Mouse (Mus musculus) MEL (cell line): ENCODE results near the gene Akap13. TPM values are rescaled to one million over a fixed set of nuclear protein-coding genes. Genes with fewer than 3 reads are reported as not detected.

ENCODE experiments used
- DNase-seq: peaks from one replicate; pipeline ENCODE4 v3.0.0; 2011; ENCODE audit warnings: low read depth, low spot score
- H3K27ac ChIP-seq: 2 replicates; pipeline ENCODE4 v1.5.1; 2012; ENCODE audit warnings: low read depth, mild to moderate bottlenecking, control low read depth, low read length, moderate library complexity; ENCODE audit not compliant: control insufficient read depth
- H3K27me3 ChIP-seq, 2 experiments: fragments of 150-350 bp in 1 of 2; sonication (generic) in 1 of 2; 2 replicates each; pipeline ENCODE4 v1.6.1; 2012; ENCODE audit warnings: low read length in 2 of 2, mild to moderate bottlenecking in 2 of 2, improper control_type of control experiment in 1 of 2, moderate library complexity in 1 of 2; ENCODE audit not compliant: insufficient read depth in 2 of 2, control insufficient read depth in 1 of 2
- H3K36me3 ChIP-seq, 2 experiments: 2 replicates each; pipeline ENCODE4 v1.6.1; 2012 to 2014; ENCODE audit warnings: low read length in 2 of 2, improper control_type of control experiment in 1 of 2, inconsistent platforms in 1 of 2, mild to moderate bottlenecking in 1 of 2; ENCODE audit not compliant: insufficient read depth in 2 of 2, control insufficient read depth in 1 of 2
- H3K4me1 ChIP-seq, 2 experiments: fragments of 150-350 bp in 1 of 2; sonication (generic) in 1 of 2; 2 replicates each; pipeline ENCODE4 v1.6.1; 2012; ENCODE audit warnings: low read length in 2 of 2, improper control_type of control experiment in 1 of 2, mild to moderate bottlenecking in 1 of 2; ENCODE audit not compliant: insufficient read depth in 2 of 2, control insufficient read depth in 1 of 2
- H3K4me3 ChIP-seq, 2 experiments: fragments of 150-350 bp in 1 of 2; sonication (generic) in 1 of 2; 2 replicates each; pipeline ENCODE4 v1.5.1; 2012; ENCODE audit warnings: low read depth in 2 of 2, low read length in 2 of 2, mild to moderate bottlenecking in 2 of 2, moderate library complexity in 2 of 2, control low read depth in 1 of 2, improper control_type of control experiment in 1 of 2; ENCODE audit not compliant: control insufficient read depth in 1 of 2, insufficient read depth in 1 of 2
- H3K79me2 ChIP-seq: 2 replicates; pipeline ENCODE4 v1.6.1; 2012; ENCODE audit warnings: mild to moderate bottlenecking, low read length, moderate library complexity; ENCODE audit not compliant: control insufficient read depth, poor library complexity, insufficient read depth
- H3K9ac ChIP-seq: 2 replicates; pipeline ENCODE4 v1.6.1; 2012; ENCODE audit warnings: low read depth, mild to moderate bottlenecking, control low read depth, low read length, moderate library complexity; ENCODE audit not compliant: control insufficient read depth, poor library complexity, severe bottlenecking
- H3K9me3 ChIP-seq: fragments of 150-350 bp; sonication (generic); replicated peaks from 2 replicates; pipeline ENCODE4 v1.6.1; 2012; ENCODE audit warnings: mild to moderate bottlenecking, low read length, improper control_type of control experiment, moderate library complexity; ENCODE audit not compliant: insufficient read depth
- E2F4 ChIP-seq: IDR thresholded peaks from 2 replicates; pipeline ENCODE4 v1.6.1; 2011; ENCODE audit warnings: low read depth, low read length, improper control_type of control experiment, borderline replicate concordance
- ELF1 ChIP-seq: IDR thresholded peaks from 2 replicates; pipeline ENCODE4 v1.6.1; 2014; ENCODE audit warnings: low read depth, mild to moderate bottlenecking, inconsistent platforms, low read length, improper control_type of control experiment, moderate library complexity
- EP300 ChIP-seq, 2 experiments: IDR thresholded peaks; 2 replicates each; pipeline ENCODE4 v1.6.1; 2011; ENCODE audit warnings: improper control_type of control experiment in 2 of 2, low read length in 2 of 2, low read depth in 1 of 2, mild to moderate bottlenecking in 1 of 2
- ETS1 ChIP-seq: IDR thresholded peaks from 2 replicates; pipeline ENCODE4 v1.6.1; 2012; ENCODE audit warnings: low read depth, mild to moderate bottlenecking, inconsistent platforms, low read length, improper control_type of control experiment, moderate library complexity
- MAZ ChIP-seq: IDR thresholded peaks from 2 replicates; pipeline ENCODE4 v1.6.1; 2012; ENCODE audit warnings: low read depth, mild to moderate bottlenecking, inconsistent platforms, low read length, improper control_type of control experiment
- MYB ChIP-seq: IDR thresholded peaks from 2 replicates; pipeline ENCODE4 v1.6.1; 2011; ENCODE audit warnings: mild to moderate bottlenecking, low read depth, low read length, improper control_type of control experiment
- NELFE ChIP-seq: IDR thresholded peaks from 2 replicates; pipeline ENCODE4 v1.6.1; 2011; ENCODE audit warnings: low read depth, low read length, improper control_type of control experiment
- NRF1 ChIP-seq: IDR thresholded peaks from 2 replicates; pipeline ENCODE4 v1.6.1; 2014; ENCODE audit warnings: low read depth, mild to moderate bottlenecking, inconsistent platforms, low read length, improper control_type of control experiment, moderate library complexity; ENCODE audit not compliant: poor library complexity, insufficient read depth, severe bottlenecking
- RAD21 ChIP-seq: IDR thresholded peaks from 2 replicates; pipeline ENCODE4 v1.6.1; 2011; ENCODE audit warnings: mild to moderate bottlenecking, low read depth, low read length, improper control_type of control experiment
- RCOR1 ChIP-seq: IDR thresholded peaks from 2 replicates; pipeline ENCODE4 v1.6.1; 2012; ENCODE audit warnings: low read depth, mild to moderate bottlenecking, inconsistent platforms, low read length, improper control_type of control experiment
- SMC3 ChIP-seq: IDR thresholded peaks from 2 replicates; pipeline ENCODE4 v1.6.1; 2011; ENCODE audit warnings: low read depth, low read length, improper control_type of control experiment
- TAL1 ChIP-seq: IDR thresholded peaks from 2 replicates; pipeline ENCODE4 v1.6.1; 2012; ENCODE audit warnings: mild to moderate bottlenecking, inconsistent platforms, low read length, moderate library complexity, mixed read lengths
- TBP ChIP-seq: IDR thresholded peaks from 2 replicates; pipeline ENCODE4 v1.8.0; 2011; ENCODE audit warnings: low read depth, low read length, improper control_type of control experiment
- TCF12 ChIP-seq: IDR thresholded peaks from 2 replicates; pipeline ENCODE4 v1.6.1; 2014; ENCODE audit warnings: low read depth, mild to moderate bottlenecking, inconsistent platforms, low read length, improper control_type of control experiment, moderate library complexity
- USF1 ChIP-seq: IDR thresholded peaks from 2 replicates; pipeline ENCODE4 v1.6.1; 2014; ENCODE audit warnings: low read depth, mild to moderate bottlenecking, inconsistent platforms, low read length, improper control_type of control experiment, moderate library complexity
- ZNF384 ChIP-seq: IDR thresholded peaks from 2 replicates; pipeline ENCODE4 v1.6.1; 2012; ENCODE audit warnings: low read depth, mild to moderate bottlenecking, inconsistent platforms, low read length, improper control_type of control experiment
- polyA plus RNA-seq, 2 experiments: library from polyadenylated mRNA; stranded (reverse) in 1 of 2; unstranded in 1 of 2; fragments of >175 nt in 1 of 2; fragments of >200 nt in 1 of 2; gene quantifications; 2 replicates each; pipeline versions ENCODE4 v1.2.1 to v1.2.4; 2012; ENCODE audit warnings: low replicate concordance in 2 of 2, low read depth in 1 of 2; ENCODE audit not compliant: insufficient read length in 2 of 2, insufficient read depth in 1 of 2, missing spikeins in 1 of 2
- total RNA-seq: library from RNA; depleted of rRNA; stranded (reverse); fragments of 300-350 nt; gene quantifications from 2 replicates; pipeline ENCODE4 v1.2.3, GENCODE M21; 2012

The Akap13 gene
- total and polyA plus RNA-seq, 3 experiments, result 4.1 to 4.5 TPM; not detected in 1

DNA sequence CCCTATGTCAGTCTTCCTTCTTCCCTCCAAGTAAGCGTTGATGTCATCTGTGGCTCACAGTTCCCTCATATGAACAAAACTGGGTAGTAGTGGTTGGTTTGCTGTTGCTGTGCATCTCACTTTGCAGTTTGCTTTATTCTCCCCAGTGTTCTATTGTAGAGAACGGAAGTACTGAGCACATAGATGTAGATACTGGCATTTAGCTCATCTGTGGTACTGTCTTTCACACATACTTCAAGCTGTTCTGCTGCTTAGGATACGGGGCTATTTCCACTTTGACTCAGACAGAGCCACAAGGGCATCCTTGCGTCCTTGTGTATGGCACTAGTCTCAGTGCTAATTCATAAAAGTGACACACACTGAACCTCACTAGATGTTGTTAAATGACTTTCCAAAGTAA lies 259.7 kb downstream of the Akap13 start:
- TF ChIP-seq NRF1 (no peak), SMC3 (no peak)

GRCm38 (mm10) chr7:75715939-75716338 lies 260.6 kb downstream of the Akap13 start:
- Histone ChIP-seq H3K9ac (no peak overlapping the region), H3K79me2 (no peaks in the 10 kb centered on the region), H3K27me3 (no peaks in the 10 kb centered on the region), H3K27ac (no peak overlapping the region), H3K4me3 (no peak overlapping the region), H3K9me3 (no peaks in the 10 kb centered on the region), H3K36me3 (peaks cover 0 to 24% of the 10 kb centered on the region in 2 experiments; a peak in 2 of 4 replicates), H3K4me1 (peaks cover 12 to 23% of the 10 kb centered on the region in 2 experiments)
- DNase-seq, result no peak
- TF ChIP-seq TAL1, result no peak
- TF ChIP-seq RCOR1, result no peak
- no peak for TF ChIP-seq ETS1
- no peak for TF ChIP-seq E2F4
- TF ChIP-seq RAD21, result no peak
- no peak for TF ChIP-seq EP300 (IDR thresholded peaks at IDR 0.05; ENCODE audit: low read depth in 1 of 2, low read length in 2 of 2)
- no peak for TF ChIP-seq ZNF384
- TF ChIP-seq TBP, result no peak
- no peak for TF ChIP-seq USF1
- TF ChIP-seq NRF1, result no peak
- TF ChIP-seq ELF1, result no peak
- TF ChIP-seq MAZ, result no peak

More for the DNA sequence above, 259.7 kb downstream of the Akap13 start:
- no peaks in the 10 kb centered on the region for H3K9me3 ChIP-seq
- H3K9ac ChIP-seq, result no peak overlapping the region
- H3K27me3 ChIP-seq, result no peaks in the 10 kb centered on the region
- no peak overlapping the region for H3K4me3 ChIP-seq
- peaks cover 0 to 24% of the 10 kb centered on the region in 2 experiments; a peak in 2 of 4 replicates for H3K36me3 ChIP-seq
- no peak overlapping the region for H3K27ac ChIP-seq
- H3K79me2 ChIP-seq, result no peaks in the 10 kb centered on the region
- no peak for DNase-seq
- peaks cover 12 to 23% of the 10 kb centered on the region in 2 experiments for H3K4me1 ChIP-seq

DNA sequence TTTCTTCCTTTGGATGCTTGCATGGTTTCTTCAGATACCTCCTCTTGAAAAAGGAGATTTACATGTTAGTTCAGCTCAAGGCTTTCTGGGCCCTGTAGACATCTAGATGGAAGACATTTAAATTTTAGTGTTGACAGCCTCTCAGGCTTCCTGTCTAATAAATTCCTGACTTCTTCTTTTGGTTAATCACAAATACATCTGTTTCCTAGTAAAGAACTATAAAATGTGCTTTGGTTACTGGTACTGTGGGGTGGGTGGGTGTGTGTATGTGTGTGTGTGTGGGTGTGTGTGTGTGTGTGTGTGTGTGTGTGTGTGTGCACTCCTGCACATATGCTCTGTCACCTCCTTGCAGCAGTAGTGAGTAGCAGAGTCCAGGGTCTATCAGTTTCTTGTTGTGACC lies 262.0 kb downstream of the Akap13 start:
- Histone ChIP-seq H3K9me3 (no peaks in the 10 kb centered on the region), H3K27me3 (no peaks in the 10 kb centered on the region), H3K27ac (no peak overlapping the region), H3K4me1 (peaks cover 12 to 19% of the 10 kb centered on the region in 2 experiments), H3K4me3 (no peak overlapping the region), H3K9ac (no peak overlapping the region), H3K36me3 (peaks cover 0 to 26% of the 10 kb centered on the region in 2 experiments; a peak in 2 of 4 replicates), H3K79me2 (no peaks in the 10 kb centered on the region)
- peak; percentile 48 for DNase-seq
- TF ChIP-seq MYB, result no peak
- peak in 1 of 2 experiments; percentile 60; a peak in 3 of 4 replicates for TF ChIP-seq EP300 (IDR thresholded peaks at IDR 0.05; ENCODE audit: low read depth in 1 of 2, low read length in 2 of 2)
- TF ChIP-seq ETS1, result peak; percentile 30; the same call in 1 of the 2 replicates
- TF ChIP-seq TCF12, result no peak
- no peak for TF ChIP-seq NELFE
